Mouse (Mus musculus): Measurements from ENCODE around the gene Col6a2.

Gene Col6a2

DNA sequence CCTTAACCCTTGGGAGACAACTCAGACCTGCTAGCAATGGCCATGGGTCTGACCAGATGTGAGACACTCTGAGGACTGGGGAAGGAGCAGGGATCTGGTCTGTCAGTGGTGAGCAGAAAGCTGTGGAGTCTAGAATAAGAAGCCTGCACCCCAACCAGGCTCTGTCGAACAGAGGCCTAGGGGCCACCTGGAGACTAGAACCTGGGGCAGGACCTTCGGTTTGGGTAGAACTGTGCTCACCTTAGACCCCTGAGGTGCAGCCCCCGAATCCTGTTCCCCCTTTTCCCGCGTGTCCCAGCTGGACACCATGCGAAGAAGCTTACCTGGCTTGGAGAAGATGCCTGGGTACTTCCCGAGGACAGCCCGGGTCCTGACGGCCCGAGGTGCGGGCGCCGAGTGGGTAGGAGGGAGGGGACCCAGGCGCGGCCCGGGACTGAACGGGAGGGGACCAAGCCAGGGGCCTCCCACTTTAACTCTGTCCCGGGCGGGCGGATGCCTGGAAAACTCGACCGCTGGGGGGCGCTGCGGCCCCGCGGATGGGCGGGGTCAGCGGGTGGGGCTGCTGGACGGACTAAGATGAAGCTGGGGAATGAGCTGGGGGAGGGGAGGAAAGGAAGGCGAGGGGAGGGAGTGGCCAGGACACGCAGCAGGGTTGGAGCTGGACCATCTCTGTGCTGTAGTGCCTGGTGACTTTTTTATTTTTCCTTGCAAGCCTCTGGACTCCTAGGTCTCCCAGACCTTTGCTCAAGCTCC is at the start of gene Col6a2:
Gene Col6a2, minus strand, starts transcription at position 703 of the 753 bp plus-strand sequence.
- ChIA-PET CTCF (interaction anchor here (0.6 to 2.8 kb wide), 36 partner anchors 8 to 1061 kb away, joined by 3 to 18 read pairs (median 3); partner anchors contain the start of genes AC141477.1 (in 1 of the 4) and Pcbp3 (in 1 of the 4)), POLR2A (interaction anchor here in 3 of 4 experiments (0.6 to 1.3 kb wide), 8 partner anchors 11 to 987 kb away, joined by 3 to 5 read pairs (median 4); no protein-coding TSS in a partner anchor)

- POLR2A ChIA-PET, result no interaction called here
- CTCF ChIA-PET, result no interaction called here
These were observed 48.5 kb upstream of the Col6a2 start for GRCm38 (mm10) chr10:76671939-76672338.

GRCm38 (mm10) chr10:76668947-76669284 is 45.5 kb upstream of the Col6a2 start:
- CTCF ChIA-PET, result no interaction called here

GRCm38 (mm10) chr10:76668261-76668946 is 45.0 kb upstream of the Col6a2 start:
- ChIA-PET POLR2A (no interaction called here), CTCF (no interaction called here)

More at GRCm38 (mm10) chr10:76668947-76669284, 45.5 kb upstream of the Col6a2 start:
- POLR2A ChIA-PET, result no interaction called here

- POLR2A ChIA-PET, result interaction anchor here in 1 of 4 experiments (2.9 kb wide), 1 partner anchor 57 kb away, joined by 11 read pairs; no protein-coding TSS in a partner anchor
- CTCF ChIA-PET, result no interaction called here
These were observed 43.9 kb upstream of the Col6a2 start for GRCm38 (mm10) chr10:76667197-76667805.

- CTCF ChIA-PET, result interaction anchor here in 1 of 4 experiments (0.6 kb wide), 1 partner anchor 73 kb away, joined by 4 read pairs; no protein-coding TSS in a partner anchor
- POLR2A ChIA-PET, result interaction anchor here in 2 of 4 experiments (0.6 to 2.9 kb wide), 3 partner anchors 27 to 308 kb away, joined by 3 to 11 read pairs (median 3); no protein-coding TSS in a partner anchor
These were observed 42.1 kb upstream of the Col6a2 start for GRCm38 (mm10) chr10:76665551-76665950.

- POLR2A ChIA-PET, result interaction anchor here in 2 of 4 experiments (0.6 to 2.9 kb wide), 3 partner anchors 9 to 64 kb away, joined by 3 to 11 read pairs (median 4); no protein-coding TSS in a partner anchor
- CTCF ChIA-PET, result interaction anchor here (0.6 to 1.5 kb wide), 5 partner anchors 41 to 279 kb away, joined by 4 to 8 read pairs (median 4); partner anchors contain the start of gene Col6a2 (in 1 of the 4)
These were observed 41.0 kb upstream of the Col6a2 start for GRCm38 (mm10) chr10:76664156-76665115.

DNA sequence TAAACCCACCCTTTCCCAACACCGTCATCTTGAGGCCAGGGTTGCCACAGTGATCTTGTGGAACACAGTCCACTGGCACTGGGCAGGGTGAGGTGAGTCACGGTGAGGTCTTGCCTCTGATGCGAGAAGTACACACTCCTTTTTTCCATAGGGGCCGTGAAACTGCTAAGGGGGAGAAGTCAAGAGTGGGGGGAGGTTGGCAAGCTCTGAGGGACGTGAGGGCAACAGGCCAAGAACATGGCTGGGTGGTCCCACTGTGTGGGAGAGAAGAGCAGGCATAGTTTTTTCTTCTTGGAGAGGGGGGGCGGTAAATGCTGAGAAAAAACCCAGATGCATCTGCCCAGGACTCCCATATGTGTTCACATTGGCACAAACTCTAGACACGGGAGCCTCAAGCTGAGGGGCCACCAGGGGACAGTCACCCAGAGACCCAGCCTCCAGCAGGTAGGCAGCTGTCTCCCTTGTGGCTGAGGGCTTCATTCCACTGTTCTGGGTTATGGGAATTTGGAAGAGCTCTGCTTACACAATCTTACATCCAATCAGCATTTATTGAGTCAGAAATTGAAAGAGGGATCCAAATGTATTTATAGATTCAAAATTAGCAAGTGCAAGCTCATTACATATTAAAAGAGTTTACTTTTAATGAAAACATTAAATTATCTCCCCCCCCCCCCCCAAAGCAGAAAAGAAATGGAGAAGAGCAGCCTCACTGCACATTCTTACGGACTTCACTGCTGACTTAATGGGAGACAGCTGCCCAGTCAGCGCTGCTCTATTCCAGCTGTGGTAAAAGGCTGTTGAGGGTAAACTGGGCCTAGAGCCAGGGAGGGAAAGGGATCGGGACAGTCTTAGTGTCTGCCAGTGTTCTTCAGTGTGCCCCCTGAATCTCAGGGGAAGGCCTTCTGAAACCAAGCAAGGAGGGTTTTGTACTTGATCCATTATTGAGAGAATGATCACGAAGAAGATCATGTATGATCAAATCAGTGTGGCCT is 30.2 kb upstream of the Col6a2 start:
- POLR2A ChIA-PET, result interaction anchor here in 1 of 4 experiments (0.6 kb wide), 1 partner anchor 224 kb away, joined by 3 read pairs; no protein-coding TSS in a partner anchor

DNA sequence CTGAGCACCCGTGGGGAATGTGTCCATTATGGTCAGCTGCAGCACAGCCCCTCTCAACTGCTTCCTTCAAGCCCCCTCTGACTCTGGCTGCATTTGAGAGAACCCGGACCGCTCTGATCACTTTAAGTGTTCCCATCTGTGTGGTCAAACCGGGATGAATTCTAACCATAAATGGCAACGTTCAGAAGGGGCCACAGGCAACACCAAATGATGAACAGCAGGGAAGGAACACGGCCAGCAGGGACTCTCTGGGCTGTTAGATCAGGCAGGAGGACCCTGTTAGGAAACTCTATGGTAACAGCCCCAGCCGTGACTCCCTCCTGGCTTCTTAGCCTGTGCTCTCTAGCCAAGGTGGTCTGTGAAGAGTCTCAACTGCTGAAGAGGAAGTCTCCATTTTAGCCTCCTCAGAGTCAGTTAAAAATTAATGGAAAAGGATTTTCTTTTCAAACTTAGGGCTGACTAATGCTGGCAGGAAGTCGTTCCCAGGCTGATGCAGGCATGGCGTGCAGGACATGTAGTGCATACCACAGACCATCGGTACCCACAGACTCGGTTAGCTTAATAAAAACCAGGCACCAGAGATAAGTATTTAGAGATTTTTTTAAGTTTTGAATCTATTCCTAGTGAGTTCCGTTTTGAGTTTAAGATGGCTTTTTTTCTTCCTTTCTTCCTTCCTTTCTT is 27.4 kb upstream of the Col6a2 start:
- CTCF ChIA-PET, result no interaction called here
- POLR2A ChIA-PET, result no interaction called here

More for the DNA sequence above, 30.2 kb upstream of the Col6a2 start:
- CTCF ChIA-PET, result interaction anchor here in 1 of 4 experiments (0.6 kb wide), 2 partner anchors 12 to 17 kb away, joined by 9 to 17 read pairs; no protein-coding TSS in a partner anchor

DNA sequence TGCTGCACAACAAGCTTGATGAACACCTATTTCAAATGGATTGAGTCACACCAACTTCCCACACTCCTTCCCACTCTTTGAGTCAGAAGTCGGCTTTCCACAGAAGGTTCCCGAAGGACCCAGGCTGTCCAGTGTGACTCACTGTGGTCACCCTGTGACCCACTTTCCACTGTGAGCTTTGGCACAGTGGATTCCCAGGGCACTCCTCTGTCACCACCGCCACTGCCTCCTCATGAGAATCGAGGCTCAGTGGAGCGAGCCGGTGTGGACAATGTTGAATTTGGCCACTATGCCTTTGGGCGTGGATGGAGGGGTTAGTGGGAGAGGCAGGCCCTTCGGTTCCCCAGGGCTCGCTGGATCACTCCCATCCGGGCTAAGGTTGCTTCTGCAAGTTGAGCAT is 25.3 kb upstream of the Col6a2 start:
- ChIA-PET CTCF (no interaction called here), POLR2A (no interaction called here)

GRCm38 (mm10) chr10:76647390-76647789 is 24.0 kb upstream of the Col6a2 start:
- POLR2A ChIA-PET, result interaction anchor here in 1 of 4 experiments (1.3 kb wide), 1 partner anchor 19 kb away, joined by 5 read pairs; no protein-coding TSS in a partner anchor
- CTCF ChIA-PET, result no interaction called here

- ChIA-PET POLR2A (interaction anchor here in 2 of 4 experiments (0.6 kb wide), 2 partner anchors 76 to 1899 kb away, joined by 4 read pairs; no protein-coding TSS in a partner anchor), CTCF (interaction anchor here in 1 of 4 experiments (0.6 kb wide), 1 partner anchor 141 kb away, joined by 13 read pairs; no protein-coding TSS in a partner anchor)
These were observed 22.3 kb upstream of the Col6a2 start for GRCm38 (mm10) chr10:76645686-76646085.

GRCm38 (mm10) chr10:76645066-76645465 is 21.6 kb upstream of the Col6a2 start:
- ChIA-PET POLR2A (interaction anchor here in 2 of 4 experiments (0.6 kb wide), 2 partner anchors 75 to 1898 kb away, joined by 4 read pairs; no protein-coding TSS in a partner anchor), CTCF (interaction anchor here in 1 of 4 experiments (0.6 kb wide), 1 partner anchor 141 kb away, joined by 13 read pairs; no protein-coding TSS in a partner anchor)

- ChIA-PET POLR2A (interaction anchor here in 2 of 4 experiments (0.6 to 1.2 kb wide), 2 partner anchors 11 to 638 kb away, joined by 3 read pairs; no protein-coding TSS in a partner anchor), CTCF (no interaction called here)
These were observed 20.6 kb upstream of the Col6a2 start for GRCm38 (mm10) chr10:76643999-76644398.

- POLR2A ChIA-PET, result interaction anchor here in 2 of 4 experiments (0.6 to 1.2 kb wide), 2 partner anchors 10 to 638 kb away, joined by 3 read pairs; no protein-coding TSS in a partner anchor
- CTCF ChIA-PET, result interaction anchor here in 3 of 4 experiments (0.6 to 1.2 kb wide), 3 partner anchors 12 to 92 kb away, joined by 3 to 6 read pairs (median 4); partner anchors contain the start of gene Col6a2 (in 1 of the 3)
These were observed 20.0 kb upstream of the Col6a2 start for GRCm38 (mm10) chr10:76643446-76643845.

All from embryonic stem cell, embryonic (primary cell).